Mouse (Mus musculus) midbrain, embryonic 10.5 days (tissue): ENCODE results near the gene Cldn22. TPM values are rescaled to one million over a fixed set of nuclear protein-coding genes. Genes with fewer than 3 reads are reported as not detected.

Experiments used
- DNase-seq: peaks from one replicate; pipeline ENCODE4 v3.0.0-alpha.2; 2017; ENCODE audit warnings: low spot score
- H3K27ac ChIP-seq: fragments of 300-500 bp; sonication (generic); replicated peaks from 2 replicates; pipeline ENCODE4 v1.5.1; 2016; ENCODE audit warnings: mild to moderate bottlenecking
- H3K27me3 ChIP-seq: fragments of 300-500 bp; sonication (generic); 2 replicates; pipeline ENCODE4 v1.6.1; 2016; ENCODE audit warnings: low read depth, mild to moderate bottlenecking; ENCODE audit not compliant: poor library complexity, severe bottlenecking
- H3K36me3 ChIP-seq: fragments of 300-500 bp; sonication (generic); 2 replicates; pipeline ENCODE4 v1.6.1; 2016; ENCODE audit warnings: mild to moderate bottlenecking, moderate library complexity
- H3K4me1 ChIP-seq: fragments of 300-500 bp; sonication (generic); 2 replicates; pipeline ENCODE4 v1.6.1; 2016
- H3K4me3 ChIP-seq: fragments of 300-500 bp; sonication (generic); 2 replicates; pipeline ENCODE4 v1.5.1; 2016; ENCODE audit warnings: mild to moderate bottlenecking, moderate library complexity
- H3K9me3 ChIP-seq: fragments of 300-500 bp; sonication (generic); replicated peaks from 2 replicates; pipeline ENCODE4 v1.6.1; 2016; ENCODE audit warnings: mild to moderate bottlenecking
- WGBS: fragments of 180-500 bp; shearing (Covaris S2); methylation state at CpG from one replicate; pipeline ENCODE4 v1.1.7; 2016; 5-methylcytosine and 5-hydroxymethylcytosine counted together
- polyA plus RNA-seq: library from polyadenylated mRNA; unstranded; fragments of >200 nt; fragmentation: Nextera tagmentation; extraction: Ambion mirVana; gene quantifications from 2 replicates; pipeline ENCODE4 v1.2.1, GENCODE M21; 2016

Cldn22 gene
- polyA plus RNA-seq, 1 experiment from 2014 or later: not detected

DNA sequence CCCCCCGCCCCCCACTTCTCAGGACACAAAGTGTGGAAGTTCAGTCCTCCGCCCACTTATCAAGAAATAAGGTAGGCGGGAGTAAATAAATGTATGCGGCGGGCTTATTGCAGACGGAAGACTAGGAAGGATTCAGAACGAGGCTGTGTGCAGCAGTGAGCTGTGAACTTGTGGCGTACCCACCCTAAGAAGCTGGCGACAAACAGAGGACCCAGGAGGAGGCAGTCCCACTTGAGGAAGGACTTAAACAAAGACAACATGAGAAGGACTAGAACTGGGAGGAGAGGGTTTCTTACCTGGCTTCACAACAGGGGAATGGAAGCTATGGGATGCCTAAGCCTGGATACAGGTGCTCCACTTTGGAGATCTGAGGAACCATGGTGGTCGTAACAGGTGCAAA, 19.4 kb downstream of the Cldn22 start:
- H3K36me3 ChIP-seq: peaks cover 84% of the 10 kb centered on the region
- H3K27ac ChIP-seq: no peak overlapping the region
- peaks cover 6% of the 10 kb centered on the region; the same call in 1 of the 2 replicates for H3K9me3 ChIP-seq
- no peaks in the 10 kb centered on the region for H3K27me3 ChIP-seq
- no peaks in the 10 kb centered on the region for H3K4me1 ChIP-seq
- no peak overlapping the region for H3K4me3 ChIP-seq
- WGBS: 96% methylated on average over 10 of the region's 10 CpGs
- DNase-seq: no peak

DNA sequence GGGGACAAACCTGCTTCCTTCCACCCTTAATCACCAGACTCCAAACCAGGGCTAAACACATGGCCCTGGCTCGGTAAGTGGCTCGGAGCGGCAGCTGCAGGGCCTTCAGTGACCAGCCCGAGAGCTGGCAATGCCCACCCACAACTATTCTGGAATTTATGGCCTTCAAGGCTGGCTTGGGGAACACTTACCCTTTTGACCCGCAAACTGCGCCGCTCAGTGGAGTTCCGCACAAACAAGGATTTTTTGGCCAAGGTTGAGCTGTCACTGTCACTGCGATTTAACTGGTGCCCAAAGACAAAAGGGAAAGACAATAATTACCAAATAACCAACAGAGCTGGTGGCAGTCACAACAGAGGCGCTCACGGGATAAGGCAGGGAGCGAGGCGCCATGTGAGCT, 21.7 kb downstream of the Cldn22 start:
- WGBS: 92% methylated on average over 13 of the region's 13 CpGs
- H3K36me3 ChIP-seq: peaks cover 84% of the 10 kb centered on the region
- no peaks in the 10 kb centered on the region for H3K4me1 ChIP-seq
- no peak overlapping the region for H3K27ac ChIP-seq
- H3K4me3 ChIP-seq: no peak overlapping the region
- DNase-seq: no peak
- no peaks in the 10 kb centered on the region for H3K27me3 ChIP-seq
- H3K9me3 ChIP-seq: no peaks in the 10 kb centered on the region

GRCm38 (mm10) chr8:47847161-47847560, 22.9 kb downstream of the Cldn22 start:
- H3K9me3 ChIP-seq: no peaks in the 10 kb centered on the region
- peaks cover 81% of the 10 kb centered on the region for H3K36me3 ChIP-seq
- no peak for DNase-seq
- no peak overlapping the region for H3K27ac ChIP-seq
- H3K4me1 ChIP-seq: 0 out of 2 replicates have a peak, but pooled peaks cover under 1% of the 10 kb centered on the region
- H3K27me3 ChIP-seq: no peaks in the 10 kb centered on the region
- no peak overlapping the region for H3K4me3 ChIP-seq
- WGBS: 94% methylated on average over 14 of the region's 14 CpGs

DNA sequence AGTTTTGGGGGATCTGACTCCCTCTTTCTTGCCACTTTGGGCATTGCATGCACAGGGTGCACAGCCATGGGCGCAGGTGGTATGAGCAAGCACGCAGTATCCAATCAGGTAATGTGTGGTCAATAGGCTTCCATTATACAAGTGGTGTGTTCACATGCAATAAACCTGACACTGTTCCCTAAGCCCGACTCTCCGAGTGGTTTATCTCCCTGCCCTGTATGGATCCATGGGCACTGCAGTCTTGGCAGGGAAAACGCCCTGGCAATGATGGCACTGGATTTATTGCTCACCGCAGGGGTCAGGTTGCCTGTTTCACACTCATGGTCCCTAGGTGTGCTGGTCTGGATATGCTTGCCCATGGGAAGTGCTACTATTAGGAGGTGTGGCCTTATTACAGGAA, 23.6 kb downstream of the Cldn22 start:
- no peak for DNase-seq
- no peaks in the 10 kb centered on the region for H3K27me3 ChIP-seq
- peaks cover 3% of the 10 kb centered on the region; the same call in 1 of the 2 replicates for H3K4me1 ChIP-seq
- no peak overlapping the region for H3K27ac ChIP-seq
- no peak overlapping the region for H3K4me3 ChIP-seq
- WGBS: 97% methylated on average over 6 of the region's 6 CpGs
- H3K9me3 ChIP-seq: no peaks in the 10 kb centered on the region
- peaks cover 74% of the 10 kb centered on the region for H3K36me3 ChIP-seq

- 83% methylated on average over 8 of the region's 8 CpGs for WGBS
- Histone ChIP-seq H3K27me3 (no peaks in the 10 kb centered on the region), H3K27ac (no peak overlapping the region), H3K36me3 (peaks cover 72% of the 10 kb centered on the region), H3K4me3 (no peak overlapping the region), H3K4me1 (peaks cover 3% of the 10 kb centered on the region; the same call in 1 of the 2 replicates), H3K9me3 (no peaks in the 10 kb centered on the region)
- DNase-seq: no peak
Measured at GRCm38 (mm10) chr8:47849842-47850241, 25.6 kb downstream of the Cldn22 start.

DNA sequence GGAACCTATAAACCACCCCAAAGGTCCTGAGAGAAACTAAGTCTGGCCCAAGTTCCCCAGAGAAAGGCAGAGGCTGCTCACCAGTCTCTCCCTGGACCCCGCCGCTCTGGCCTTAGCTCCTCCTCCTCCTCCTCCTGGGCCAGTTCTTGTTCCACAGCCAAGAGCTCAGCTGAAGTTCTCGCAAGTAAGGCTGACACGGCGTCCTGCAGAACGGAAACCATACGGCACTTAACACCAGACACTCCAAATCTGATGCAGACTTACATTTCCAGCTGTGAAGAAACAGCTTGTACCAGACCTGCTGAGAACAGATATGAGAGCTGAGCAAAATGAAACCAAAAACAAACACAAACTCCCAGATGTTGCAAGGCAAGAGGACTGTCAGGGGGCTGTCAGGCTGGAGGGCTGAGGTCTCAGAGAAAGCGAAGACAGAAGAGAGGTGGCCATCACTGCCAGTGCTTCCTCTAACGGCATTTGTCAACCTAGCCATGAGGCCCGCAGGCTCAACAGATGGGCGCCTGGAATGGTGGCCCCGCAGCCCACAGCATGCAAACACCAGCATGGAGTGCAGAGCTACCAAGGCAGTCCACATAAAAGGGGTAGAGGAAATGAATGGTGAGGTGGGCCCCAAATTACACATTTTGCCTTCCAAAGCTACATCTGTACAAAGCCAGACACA, 27.7 kb downstream of the Cldn22 start:
- H3K4me1 ChIP-seq: peaks cover 3% of the 10 kb centered on the region; the same call in 1 of the 2 replicates
- H3K36me3 ChIP-seq: peaks cover 72% of the 10 kb centered on the region
- H3K27ac ChIP-seq: no peak overlapping the region; the same call in 1 of the 2 replicates
- no peaks in the 10 kb centered on the region for H3K27me3 ChIP-seq
- H3K4me3 ChIP-seq: no peak overlapping the region
- WGBS: 77% methylated on average over 12 of the region's 12 CpGs
- no peak for DNase-seq
- H3K9me3 ChIP-seq: no peaks in the 10 kb centered on the region

- Histone ChIP-seq H3K27me3 (no peaks in the 10 kb centered on the region), H3K4me1 (peaks cover 3% of the 10 kb centered on the region; the same call in 1 of the 2 replicates), H3K27ac (no peak overlapping the region), H3K36me3 (peaks cover 67% of the 10 kb centered on the region), H3K4me3 (no peak overlapping the region), H3K9me3 (no peaks in the 10 kb centered on the region)
- no peak for DNase-seq
- 83% methylated on average over 5 of the region's 5 CpGs for WGBS
Measured at GRCm38 (mm10) chr8:47852737-47853136, 28.5 kb downstream of the Cldn22 start.

DNA sequence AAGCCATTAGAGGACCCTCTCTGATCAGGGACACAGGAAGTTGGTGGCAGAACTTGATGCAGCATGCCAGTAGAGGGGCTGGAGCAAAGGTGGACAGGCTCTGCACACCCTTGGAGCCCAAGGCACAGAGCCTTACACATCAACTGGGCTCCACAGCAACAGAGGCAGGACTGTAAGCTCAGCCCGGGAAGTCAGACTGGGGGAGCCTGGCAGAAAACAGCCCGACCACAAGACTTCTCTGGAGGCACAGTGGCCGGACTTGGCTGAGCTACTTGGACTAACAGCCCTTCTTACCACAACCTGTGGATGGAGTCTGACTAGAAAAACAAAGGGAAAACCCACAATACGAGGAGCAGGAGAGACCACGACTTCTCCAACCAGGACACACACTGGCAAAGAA, 29.1 kb downstream of the Cldn22 start:
- no peak for DNase-seq
- WGBS: 88% methylated on average over 5 of the region's 5 CpGs
- no peaks in the 10 kb centered on the region for H3K27me3 ChIP-seq
- no peak overlapping the region for H3K27ac ChIP-seq
- peaks cover 3% of the 10 kb centered on the region; the same call in 1 of the 2 replicates for H3K4me1 ChIP-seq
- H3K36me3 ChIP-seq: peaks cover 67% of the 10 kb centered on the region
- no peaks in the 10 kb centered on the region for H3K9me3 ChIP-seq
- no peak overlapping the region for H3K4me3 ChIP-seq

DNA sequence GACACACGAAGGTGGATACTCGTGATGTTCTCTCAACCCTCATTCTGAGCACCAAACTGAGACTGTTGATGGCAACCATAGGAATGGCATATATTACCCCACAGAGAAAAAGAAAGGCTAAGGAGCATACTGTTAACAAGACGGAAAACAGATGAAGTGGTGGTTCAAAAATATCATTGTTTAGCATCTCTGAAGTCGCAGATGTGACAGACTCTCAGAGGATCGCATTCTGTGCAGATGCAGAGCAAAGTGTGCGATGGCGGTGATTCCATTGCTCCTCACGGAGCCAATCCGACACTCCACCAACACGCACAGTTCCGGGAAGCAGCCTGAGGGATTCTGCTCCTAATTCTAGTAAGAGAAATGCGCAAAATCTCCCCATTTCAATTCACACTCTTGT, 35.0 kb downstream of the Cldn22 start:
- Histone ChIP-seq H3K27ac (no peak overlapping the region), H3K36me3 (peaks cover 72% of the 10 kb centered on the region), H3K9me3 (no peaks in the 10 kb centered on the region), H3K4me1 (no peaks in the 10 kb centered on the region), H3K27me3 (no peaks in the 10 kb centered on the region), H3K4me3 (no peak overlapping the region)
- DNase-seq: no peak
- 96% methylated on average over 12 of the region's 12 CpGs for WGBS

- Histone ChIP-seq H3K36me3 (peaks cover 61% of the 10 kb centered on the region), H3K4me3 (no peak overlapping the region), H3K27me3 (no peaks in the 10 kb centered on the region), H3K27ac (no peak overlapping the region), H3K4me1 (no peaks in the 10 kb centered on the region), H3K9me3 (no peaks in the 10 kb centered on the region)
- DNase-seq: no peak
- 90% methylated on average over 8 of the region's 8 CpGs for WGBS
Measured at GRCm38 (mm10) chr8:47866568-47866967, 42.3 kb downstream of the Cldn22 start.

DNA sequence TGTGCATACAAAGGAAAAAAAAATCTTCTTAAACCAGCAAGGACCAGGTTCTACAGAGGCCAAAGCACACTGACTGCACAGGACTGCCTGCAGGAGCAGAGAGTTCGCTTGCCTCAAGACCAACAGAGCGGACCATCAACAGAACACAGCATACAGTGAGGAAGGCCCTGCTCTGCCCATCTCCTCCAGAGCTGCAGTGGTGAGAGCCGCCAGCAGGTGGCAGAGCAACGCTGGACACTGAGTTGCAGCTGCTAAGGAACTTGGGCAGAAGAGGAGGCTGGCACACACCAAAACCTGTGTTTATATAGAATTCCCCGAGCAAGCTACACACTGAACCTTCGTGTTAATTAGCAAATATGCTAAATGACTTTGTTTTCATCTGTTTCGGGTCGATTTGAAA, 42.8 kb downstream of the Cldn22 start:
- Histone ChIP-seq H3K4me3 (no peak overlapping the region), H3K9me3 (no peaks in the 10 kb centered on the region), H3K27me3 (no peaks in the 10 kb centered on the region), H3K27ac (no peak overlapping the region), H3K36me3 (peaks cover 56% of the 10 kb centered on the region), H3K4me1 (no peaks in the 10 kb centered on the region)
- peak; percentile 76 for DNase-seq
- 30% methylated on average over 8 of the region's 8 CpGs for WGBS

DNA sequence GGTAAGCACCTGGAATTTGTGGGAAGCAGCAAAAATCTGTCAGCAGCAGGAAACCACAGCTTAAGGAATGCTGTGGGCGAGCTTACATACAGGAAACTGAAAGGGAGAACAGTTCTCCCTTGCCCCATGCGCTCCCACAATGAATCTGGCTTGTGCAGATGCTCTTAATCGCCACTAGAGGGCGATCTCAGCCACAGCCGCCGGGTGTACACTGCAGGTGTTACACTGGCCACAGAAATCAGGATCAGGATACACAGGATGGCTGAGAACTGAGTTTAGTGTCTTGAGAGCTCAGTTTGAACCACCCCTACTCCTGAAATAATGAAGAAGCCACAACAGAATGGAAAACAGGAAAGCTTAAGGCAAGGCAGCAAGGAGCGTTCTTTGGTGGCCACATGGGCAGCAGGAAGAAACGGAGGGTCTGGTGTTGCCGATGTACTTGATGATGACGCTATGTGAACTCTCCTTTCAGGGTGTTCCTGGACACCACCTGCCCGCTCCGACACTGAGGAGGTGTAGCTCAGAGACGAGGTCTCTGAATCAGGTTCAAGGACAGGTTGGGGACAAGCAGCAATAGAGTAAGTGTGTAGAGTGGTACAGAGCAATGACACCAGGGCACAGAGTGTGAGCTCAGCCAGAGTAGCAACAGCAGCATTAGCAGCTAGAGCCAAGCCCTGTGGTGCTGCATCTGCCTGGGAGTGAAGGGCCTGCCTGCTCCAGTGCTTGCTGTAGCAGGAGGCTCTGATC, 48.3 kb downstream of the Cldn22 start:
- WGBS: 52% methylated on average over 13 of the region's 13 CpGs
- Histone ChIP-seq H3K36me3 (peaks cover 23% of the 10 kb centered on the region), H3K27me3 (no peaks in the 10 kb centered on the region)

More for the DNA sequence above, 48.3 kb downstream of the Cldn22 start:
- Histone ChIP-seq H3K9me3 (no peaks in the 10 kb centered on the region), H3K4me3 (no peak overlapping the region), H3K27ac (no peak overlapping the region), H3K4me1 (peaks cover 5% of the 10 kb centered on the region; the same call in 1 of the 2 replicates)
- DNase-seq: peak; percentile 46
